8 mouse cellular contexts compared by ENCODE assay signal in genomic region chr6:84573905-84574660, GRCm38 (mm10). TPM values are rescaled to one million over a fixed set of nuclear protein-coding genes. Genes with fewer than 3 reads are reported as not detected.
DNase-seq lines count a peak whose midpoint lies in the region; ATAC-seq and TF ChIP-seq lines count a peak whose summit lies in the region.

No protein-coding gene starts in this region.

- peaks cover 7% of the 10 kb centered on the region; the same call in 1 of the 2 replicates for H3K36me3 ChIP-seq in hindbrain, embryonic 12.5 days
- H3K36me3 ChIP-seq in midbrain, embryonic 14.5 days (ENCODE audit: control insufficient read depth, insufficient read depth, low read length), result no peaks in the 10 kb centered on the region

- H3K27me3 ChIP-seq in hindbrain, embryonic 12.5 days, result peaks cover 38% of the 10 kb centered on the region
- H3K27me3 ChIP-seq in midbrain, embryonic 14.5 days (ENCODE audit: control insufficient read depth, insufficient read depth, low read length), result no peaks in the 10 kb centered on the region; the same call in none of the 2 replicates

- H3K4me3 ChIP-seq in layer of hippocampus, adult 2 months, result no peak overlapping the region
- H3K4me3 ChIP-seq in hindbrain, embryonic 12.5 days, result 0 out of 2 replicates have a peak overlapping the region, but pooled peaks have one; percentile 6
- peak overlapping the region; percentile 10; the same call in 1 of the 2 replicates for H3K4me3 ChIP-seq in midbrain, embryonic 14.5 days (replicated peaks; ENCODE audit: low read depth, low read length)

- no peaks in the 10 kb centered on the region for H3K9me3 ChIP-seq in hindbrain, embryonic 12.5 days (replicated peaks)
- no peaks in the 10 kb centered on the region for H3K9me3 ChIP-seq in midbrain, embryonic 14.5 days (ENCODE audit: control insufficient read depth, low read length)

- peaks cover 38% of the 10 kb centered on the region for H3K4me1 ChIP-seq in hindbrain, embryonic 12.5 days
- peaks cover 9% of the 10 kb centered on the region for H3K4me1 ChIP-seq in midbrain, embryonic 14.5 days (ENCODE audit: control insufficient read depth, insufficient read depth, low read length)

- no peak for DNase-seq in layer of hippocampus, adult 2 months (ENCODE audit: low spot score in 2 of 2)
- no peak for DNase-seq in layer of hippocampus, adult 18-20 months (ENCODE audit: low spot score in 2 of 2)
- DNase-seq in embryo, embryonic 10.5 days (ENCODE audit: low spot score), result peak; percentile 78
- peak; percentile 79 for DNase-seq in midbrain, embryonic 14.5 days
- DNase-seq in T-cell, adult 2 months (ENCODE audit: low spot score), result no peak
- DNase-seq in right cerebral cortex, adult 2 months (ENCODE audit: low spot score in 2 of 2), result no peak
- DNase-seq in cerebellum, adult 11-12 months, result no peak

- no peak overlapping the region for H3K9ac ChIP-seq in hindbrain, embryonic 12.5 days
- H3K9ac ChIP-seq in midbrain, embryonic 14.5 days (replicated peaks; ENCODE audit: low read length), result no peak overlapping the region

- peak; percentile 39 for ATAC-seq in hindbrain, embryonic 12.5 days (ENCODE audit: low FRiP score)
- peak; percentile 69 for ATAC-seq in midbrain, embryonic 14.5 days (ENCODE audit: low FRiP score, low TSS enrichment)

- peak; percentile 23; the same call in 1 of the 2 replicates for TF ChIP-seq CTCF in layer of hippocampus, adult 2 months (conservative IDR thresholded peaks at IDR 0.05)

- WGBS in hindbrain, embryonic 12.5 days, result 32% methylated on average over 25 of the region's 25 CpGs
- whole genome bisulfite sequencing in midbrain, embryonic 14.5 days, result 37% methylated on average over 25 of the region's 25 CpGs

- no peak overlapping the region for H3K27ac ChIP-seq in layer of hippocampus, adult 2 months
- H3K27ac ChIP-seq in hindbrain, embryonic 12.5 days, result no peak overlapping the region
- H3K27ac ChIP-seq in midbrain, embryonic 14.5 days (replicated peaks; ENCODE audit: low read depth, low read length), result no peak overlapping the region

- peak overlapping the region; percentile 36 for H3K4me2 ChIP-seq in hindbrain, embryonic 12.5 days (replicated peaks)
- peak overlapping the region; percentile 44 for H3K4me2 ChIP-seq in midbrain, embryonic 14.5 days (ENCODE audit: low read length)

RNA-seq across cellular contexts. Expression of gene Cyp26b1, which starts 19.6 kb away (rescaled TPM):
- total RNA-seq in layer of hippocampus, adult 2 months (2021), result 10 to 100 TPM in 1 of 2 experiments, 1 to 10 TPM in 1; 9.4 to 10.3 TPM
- total RNA-seq in layer of hippocampus, adult 18-20 months (2021), result 1 to 10 TPM; 7.2 to 7.8 TPM
- 55.3 and 60.5 TPM in 2 replicates for polyA plus RNA-seq in hindbrain, embryonic 12.5 days (2016; fragmentation: Nextera tagmentation; extraction: Ambion mirVana)
- 21.9 and 29.5 TPM in 2 replicates for polyA plus RNA-seq in midbrain, embryonic 14.5 days (2014; fragmentation: Nextera tagmentation; extraction: Ambion mirVana)

Comparison
In these comparisons a context has a peak if more than half of its experiments do, and no peak if none do; other contexts are left out.
1. DNase-seq: peak in embryo, embryonic 10.5 days (single experiment) and midbrain, embryonic 14.5 days (single experiment); none in layer of hippocampus, adult 2 months (0 of 2), layer of hippocampus, adult 18-20 months (0 of 2), T-cell, adult 2 months (single experiment), right cerebral cortex, adult 2 months (0 of 2) and cerebellum, adult 11-12 months (single experiment).